Mouse (Mus musculus): ENCODE results near the gene Akap12. TPM values are rescaled to one million over a fixed set of nuclear protein-coding genes. Genes with fewer than 3 reads are reported as not detected.

Gene Akap12
- total RNA-seq, 4 experiments from 2014 or later: 17.3 to 20.6 (median 19.8) TPM

DNA sequence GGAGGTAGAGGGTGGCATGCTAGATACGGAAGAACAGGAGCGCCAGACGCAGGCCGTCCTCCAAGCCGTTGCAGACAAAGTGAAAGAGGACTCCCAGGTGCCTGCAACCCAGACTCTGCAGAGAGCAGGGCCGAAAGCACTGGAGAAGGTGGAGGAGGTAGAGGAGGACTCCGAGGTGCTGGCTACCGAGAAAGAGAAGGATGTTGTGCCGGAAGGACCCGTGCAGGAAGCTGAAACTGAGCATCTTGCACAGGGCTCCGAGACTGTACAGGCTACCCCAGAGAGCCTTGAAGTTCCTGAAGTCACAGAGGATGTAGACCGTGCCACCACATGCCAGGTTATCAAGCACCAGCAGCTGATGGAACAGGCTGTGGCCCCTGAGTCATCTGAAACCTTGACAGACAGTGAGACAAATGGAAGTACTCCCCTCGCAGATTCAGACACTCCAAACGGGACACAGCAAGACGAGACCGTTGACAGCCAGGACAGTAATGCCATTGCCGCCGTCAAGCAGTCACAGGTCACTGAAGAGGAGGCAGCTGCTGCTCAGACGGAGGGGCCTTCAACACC, 89.8 kb downstream of the Akap12 start:
- no peak for DNase-seq (ENCODE audit: low spot score in 2 of 2)

DNA sequence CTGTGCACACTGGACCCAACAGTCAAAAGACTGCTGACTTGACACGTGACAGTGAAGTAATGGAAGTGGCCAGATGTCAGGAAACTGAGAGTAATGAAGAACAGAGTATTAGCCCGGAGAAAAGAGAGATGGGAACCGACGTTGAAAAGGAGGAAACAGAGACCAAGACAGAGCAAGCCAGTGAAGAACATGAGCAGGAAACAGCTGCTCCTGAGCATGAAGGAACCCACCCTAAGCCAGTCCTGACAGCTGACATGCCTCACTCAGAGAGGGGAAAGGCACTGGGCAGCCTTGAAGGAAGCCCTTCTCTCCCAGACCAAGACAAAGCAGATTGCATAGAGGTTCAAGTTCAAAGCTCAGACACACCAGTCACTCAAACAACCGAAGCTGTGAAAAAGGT, 90.5 kb downstream of the Akap12 start:
- no peak for DNase-seq (ENCODE audit: low spot score in 2 of 2)

DNA sequence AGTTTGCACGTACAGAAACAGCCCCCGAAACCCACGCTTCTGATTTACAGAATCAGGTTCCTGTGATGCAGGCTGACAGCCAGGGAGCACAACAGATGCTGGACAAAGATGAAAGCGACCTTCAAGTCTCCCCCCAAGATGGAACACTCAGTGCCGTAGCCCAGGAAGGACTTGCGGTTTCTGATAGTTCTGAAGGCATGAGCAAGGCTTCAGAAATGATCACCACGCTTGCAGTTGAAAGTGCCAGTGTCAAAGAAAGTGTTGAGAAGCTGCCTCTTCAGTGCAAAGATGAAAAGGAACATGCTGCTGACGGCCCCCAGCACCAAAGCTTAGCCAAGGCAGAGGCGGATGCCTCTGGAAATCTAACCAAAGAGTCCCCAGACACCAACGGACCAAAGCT, 91.3 kb downstream of the Akap12 start:
- no peak for DNase-seq (ENCODE audit: low spot score in 2 of 2)

DNA sequence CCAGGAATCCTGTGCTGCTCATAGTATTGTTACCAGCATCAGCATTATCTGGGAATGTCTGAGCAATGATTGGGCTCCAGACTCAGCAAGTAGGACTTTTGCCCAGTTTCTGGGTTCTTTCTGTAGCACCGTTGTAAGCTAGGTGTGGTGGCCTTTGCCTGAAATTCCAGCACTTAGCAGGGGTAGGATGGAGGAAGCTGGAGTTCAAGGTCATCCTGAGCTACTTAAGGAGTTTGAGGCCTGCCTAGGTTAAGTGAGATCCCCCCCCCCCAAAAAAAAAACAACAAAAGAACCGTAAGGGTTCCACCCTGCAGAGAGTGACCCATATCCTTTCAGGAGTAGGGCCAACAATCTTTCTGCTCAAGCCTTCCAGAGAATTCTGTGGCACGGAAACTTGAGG, 98.4 kb downstream of the Akap12 start:
- DNase-seq (ENCODE audit: low spot score in 2 of 2): no peak

DNA sequence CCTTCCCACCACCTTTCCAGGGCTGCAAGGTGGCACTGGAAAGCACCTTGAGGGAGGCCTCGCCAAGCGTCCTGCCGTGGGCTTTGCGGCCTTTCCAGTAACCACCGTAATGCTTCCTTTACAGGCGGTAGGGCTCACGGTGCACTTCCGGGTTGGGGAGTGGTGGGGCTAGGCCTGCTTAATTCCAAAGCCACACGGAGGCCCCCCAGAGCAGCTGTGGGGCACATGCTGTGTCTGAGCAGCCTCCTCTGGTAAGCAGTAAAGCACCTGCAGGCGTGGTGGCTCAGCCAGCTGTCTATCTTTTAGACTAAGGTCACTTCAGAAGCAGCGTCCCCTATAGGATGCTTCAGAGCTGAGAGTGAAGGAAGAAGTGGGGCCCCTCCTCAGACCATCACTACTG, 103.9 kb downstream of the Akap12 start:
- DNase-seq (ENCODE audit: low spot score in 2 of 2): no peak

DNA sequence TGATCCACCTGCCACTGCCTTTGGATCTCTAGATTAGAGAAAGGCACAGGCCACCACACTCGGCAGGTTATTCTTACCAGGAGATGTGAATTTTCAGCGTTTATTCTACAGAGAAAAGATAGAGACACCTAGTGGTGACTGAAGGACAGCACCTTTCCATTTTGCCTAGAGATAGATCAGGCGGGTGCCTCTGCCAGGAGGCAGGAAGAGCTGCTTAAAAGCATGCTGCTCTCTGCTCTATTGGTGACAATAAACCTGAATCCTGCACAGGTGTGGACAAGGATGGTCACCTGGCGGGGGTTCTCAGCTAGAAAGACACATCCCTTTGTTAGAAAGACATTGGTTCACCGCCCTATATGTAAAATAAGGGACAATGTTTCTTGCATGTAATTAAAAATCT, 105.8 kb downstream of the Akap12 start:
- DNase-seq (ENCODE audit: low spot score in 2 of 2): no peak

DNA sequence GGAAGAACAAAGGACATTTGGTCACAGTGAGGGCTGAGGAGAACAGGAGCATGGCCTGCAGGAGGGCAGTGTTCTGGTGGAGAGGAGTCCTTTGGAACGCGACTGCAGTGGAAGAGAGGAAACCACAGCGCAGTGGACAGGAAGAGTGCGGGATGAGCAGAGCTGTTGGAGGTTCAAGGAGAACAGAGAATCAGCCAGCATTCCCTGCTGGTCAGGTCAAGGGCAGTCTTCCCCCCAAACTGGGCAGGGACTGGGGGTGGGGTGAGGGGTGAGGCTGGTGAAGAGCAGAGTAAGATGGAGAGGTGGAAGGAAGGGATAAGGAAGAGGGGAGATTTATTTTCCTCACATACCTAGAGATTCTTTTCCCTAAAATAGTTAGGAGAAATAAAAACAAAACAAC, 107.4 kb downstream of the Akap12 start:
- DNase-seq (ENCODE audit: low spot score in 2 of 2): no peak

DNA sequence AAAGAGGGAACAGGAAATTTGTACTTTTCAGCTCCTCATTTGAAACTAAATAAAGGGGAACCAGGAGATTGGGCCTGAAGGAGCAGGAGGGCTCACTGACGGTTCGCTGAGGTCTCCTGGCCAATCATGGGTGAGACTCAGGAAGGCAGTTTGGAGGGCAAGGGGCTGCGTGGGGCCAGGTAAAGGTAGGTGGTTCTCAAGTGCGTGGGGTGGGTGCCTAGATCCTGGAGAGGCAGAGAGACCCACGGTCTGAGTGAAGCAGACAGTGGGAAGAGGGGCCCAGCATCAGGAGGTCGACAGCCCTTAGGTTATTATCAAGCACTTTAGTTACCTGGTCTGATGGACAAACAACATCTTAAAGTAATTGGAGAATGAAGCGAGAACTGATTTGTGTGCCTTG, 108.1 kb downstream of the Akap12 start:
- no peak for DNase-seq (ENCODE audit: low spot score in 2 of 2)

DNA sequence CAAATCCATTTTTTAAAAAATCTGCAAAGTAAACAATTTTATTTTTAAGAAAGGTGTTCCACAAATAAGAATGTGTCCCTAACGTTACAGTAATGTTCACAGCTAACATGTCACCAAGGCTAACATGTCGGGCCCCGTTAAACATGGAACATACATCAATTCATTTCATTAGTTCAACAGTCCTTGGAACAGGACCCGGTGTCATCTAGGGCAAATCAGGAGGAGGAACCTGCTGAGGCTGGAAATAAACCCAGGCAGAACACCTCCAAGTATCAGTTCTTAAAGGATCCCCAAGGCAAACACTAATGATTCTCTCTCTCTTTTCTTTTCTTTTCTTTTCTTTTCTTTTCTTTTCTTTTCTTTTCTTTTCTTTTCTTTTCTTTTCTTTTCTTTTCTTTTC, 108.6 kb downstream of the Akap12 start:
- DNase-seq (ENCODE audit: low spot score in 2 of 2): no peak

DNA sequence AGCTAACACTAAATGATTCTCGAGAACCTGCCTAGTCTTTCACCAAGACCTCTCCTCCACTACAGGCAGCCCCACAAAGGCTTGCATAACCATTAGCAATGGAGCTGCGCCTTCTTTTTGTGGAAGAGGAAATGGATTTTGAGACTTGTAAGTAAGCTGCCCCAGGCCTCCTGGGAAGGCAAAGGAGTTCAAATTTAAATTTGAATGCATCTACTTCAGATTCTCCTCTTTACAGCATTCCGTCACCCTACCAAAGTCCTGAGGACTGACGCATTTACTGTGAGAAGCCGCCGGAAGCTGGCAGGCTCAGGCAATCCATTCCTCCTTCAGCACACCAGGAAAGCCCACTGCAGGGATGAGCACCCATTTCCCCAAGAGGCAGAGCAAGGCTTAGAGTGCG, 109.1 kb downstream of the Akap12 start:
- DNase-seq (ENCODE audit: low spot score in 2 of 2): no peak

DNA sequence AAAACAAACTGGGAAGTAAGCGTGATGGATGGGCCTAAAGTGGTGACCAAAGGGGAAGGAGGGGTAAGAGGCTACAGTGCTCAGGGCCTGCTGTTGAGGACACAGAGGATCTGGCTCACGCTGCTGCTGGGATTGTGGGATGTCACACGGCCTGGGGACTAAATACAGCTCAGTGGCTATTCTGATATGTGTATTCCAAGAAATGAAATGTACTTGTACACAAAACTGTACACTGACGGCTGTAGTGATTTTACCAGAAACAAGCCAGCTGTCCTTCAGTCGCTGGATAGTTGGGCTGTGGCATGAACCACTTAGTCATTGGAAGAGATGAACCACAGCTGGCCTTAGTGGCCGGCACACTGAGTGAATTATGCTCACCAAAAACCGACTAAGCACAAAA, 110.3 kb downstream of the Akap12 start:
- no peak for DNase-seq (ENCODE audit: low spot score in 2 of 2)

DNA sequence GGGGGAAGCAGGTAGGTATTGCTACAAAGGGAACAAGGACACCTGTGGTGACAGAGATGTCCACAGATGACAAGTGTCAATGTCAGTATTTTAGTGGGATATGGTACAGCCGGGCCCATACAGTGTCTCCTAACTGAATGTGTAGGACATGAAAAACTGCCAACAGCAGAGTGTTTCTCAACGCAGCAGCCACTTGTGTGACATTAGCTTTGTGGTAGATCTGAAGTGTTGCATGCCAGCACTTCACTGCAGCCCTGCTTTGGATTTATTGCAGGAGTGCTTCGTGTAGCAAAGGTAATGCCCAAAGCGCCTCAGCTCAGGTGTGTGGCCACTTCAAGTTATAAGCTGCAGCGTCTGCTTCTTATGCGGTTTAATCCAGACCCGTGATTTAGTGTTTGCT, 110.8 kb downstream of the Akap12 start:
- DNase-seq (ENCODE audit: low spot score in 2 of 2): no peak

DNA sequence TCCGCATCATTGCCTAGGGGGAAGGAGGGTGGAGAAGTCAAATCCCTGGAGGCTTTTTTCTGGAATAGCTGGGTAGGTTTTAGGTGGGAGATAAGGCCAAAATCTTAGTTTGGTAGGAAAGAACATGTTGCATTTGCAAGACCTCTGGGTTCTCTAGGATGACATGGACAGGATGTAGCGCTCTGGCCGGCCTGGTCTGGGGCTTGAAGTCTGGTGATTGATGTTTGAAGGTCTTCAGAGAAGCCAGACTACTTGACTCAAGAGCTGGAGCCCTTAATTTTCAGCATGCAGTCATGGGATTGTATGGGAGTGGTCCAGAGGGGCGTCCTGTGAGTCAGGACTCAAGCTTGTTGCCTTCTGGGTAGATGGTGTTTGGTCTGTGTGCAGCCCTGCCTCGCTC, 114.6 kb downstream of the Akap12 start:
- DNase-seq (ENCODE audit: low spot score in 2 of 2): no peak

DNA sequence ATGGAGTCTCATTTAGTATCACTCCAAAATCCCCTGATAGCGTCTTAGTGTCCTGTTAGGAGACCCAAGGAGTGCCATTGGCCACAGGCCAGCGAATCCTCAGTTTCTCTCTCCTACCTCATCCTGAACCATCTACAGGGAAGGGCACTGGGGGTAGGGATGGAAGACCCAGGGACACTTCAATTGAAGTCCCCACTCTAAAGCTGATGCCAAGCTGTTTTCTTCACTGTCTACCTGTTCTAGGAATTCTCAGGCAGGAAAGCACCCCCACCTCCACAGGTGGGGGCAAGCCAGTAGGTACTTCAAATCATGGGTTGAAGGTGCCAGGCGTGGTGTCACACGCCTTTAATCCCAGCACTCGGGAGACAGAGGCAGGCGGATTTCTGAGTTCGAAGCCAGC, 118.1 kb downstream of the Akap12 start:
- no peak for DNase-seq (ENCODE audit: low spot score in 2 of 2)

DNA sequence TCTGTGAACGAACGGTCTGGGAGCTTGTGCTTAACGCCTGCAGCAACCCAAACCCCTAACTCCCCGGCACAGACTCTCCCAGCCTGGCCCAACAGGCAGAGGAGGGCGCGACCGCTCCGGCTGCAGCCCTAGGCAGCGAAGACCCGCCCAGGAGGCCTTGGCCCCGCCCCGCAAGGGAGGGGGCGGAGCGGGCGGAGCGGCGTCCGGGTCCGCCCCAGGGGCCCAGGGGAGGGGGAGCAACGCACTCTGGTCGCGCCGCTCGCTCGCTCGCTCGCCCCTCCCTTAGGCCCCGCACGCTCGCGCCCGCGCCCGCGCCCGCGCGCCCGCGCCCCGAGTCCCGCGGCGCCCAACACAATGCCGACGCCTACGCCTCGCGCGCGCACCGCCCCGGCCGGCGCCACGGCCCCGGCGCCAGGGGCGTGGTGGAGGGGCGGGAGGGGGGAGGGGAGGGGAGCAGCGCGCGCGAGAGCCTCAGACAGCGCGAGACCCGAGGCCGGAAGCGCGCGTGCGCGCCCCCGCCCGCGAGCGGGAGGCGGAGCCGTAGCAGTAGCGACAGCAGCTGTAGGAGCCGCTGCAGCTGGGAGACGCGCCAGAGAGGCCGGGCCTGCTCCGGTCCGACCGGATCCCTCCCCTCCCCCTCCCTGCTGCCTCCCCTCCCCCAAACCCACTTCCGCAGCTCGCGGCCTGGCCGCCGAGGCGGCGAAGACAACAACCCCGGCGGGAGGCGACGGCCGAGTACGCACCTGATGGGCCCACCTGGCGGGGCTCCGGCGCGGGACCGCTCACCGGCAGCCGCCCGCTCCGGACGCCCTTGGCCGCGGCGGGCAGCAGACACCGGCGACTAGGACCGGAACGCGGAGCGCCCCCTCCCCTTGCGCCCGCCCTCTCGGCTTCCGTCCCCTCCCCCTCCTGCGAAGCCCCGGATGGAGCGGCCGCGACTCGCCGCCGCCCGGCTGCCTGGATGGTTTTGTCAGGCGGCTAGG, 120.7 kb downstream of the Akap12 start:
- DNase-seq (ENCODE audit: low spot score in 2 of 2): peak; percentile 72 to 96

DNA sequence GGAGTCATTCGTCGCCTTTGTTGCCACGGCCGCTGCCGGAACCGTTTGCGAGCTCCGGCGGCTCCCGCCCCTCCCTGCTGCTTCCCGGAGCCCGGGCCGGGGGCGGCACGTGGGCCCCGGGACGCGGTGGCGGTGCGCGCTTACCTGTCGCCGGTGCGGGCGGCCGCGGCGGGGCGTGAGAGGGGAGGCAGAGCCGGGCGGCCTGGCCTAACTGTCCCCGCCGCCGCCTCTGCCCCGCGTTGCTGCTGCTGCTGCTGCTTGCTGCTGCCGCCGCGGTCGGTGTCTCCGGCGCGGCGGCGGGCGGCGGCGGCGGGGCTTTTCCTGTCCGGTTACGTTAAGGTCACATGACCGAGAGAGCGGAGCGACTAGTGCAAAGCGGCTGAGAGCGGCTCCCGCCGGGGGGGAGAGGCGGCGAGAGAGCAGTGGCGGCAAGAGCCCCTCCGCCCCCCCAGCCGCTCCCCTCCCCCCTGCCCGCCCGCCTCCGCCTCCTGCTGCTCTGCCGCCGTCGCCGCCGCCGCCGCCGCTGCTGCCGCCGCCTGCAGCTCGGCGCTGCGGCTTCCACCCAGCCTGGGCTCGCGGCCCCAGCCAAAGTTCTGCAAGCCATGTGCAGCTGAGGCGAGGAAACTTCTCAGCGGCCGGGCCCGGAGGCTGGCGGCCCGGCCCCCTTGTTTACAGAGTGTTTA, 121.7 kb downstream of the Akap12 start, which contains the start of gene Zbtb2:
Gene Zbtb2 (minus strand): TSS at position 408 of the 683 bp plus-strand sequence.
- DNase-seq (ENCODE audit: low spot score in 2 of 2): peak in 1 of 2 experiments; percentile 63

DNA sequence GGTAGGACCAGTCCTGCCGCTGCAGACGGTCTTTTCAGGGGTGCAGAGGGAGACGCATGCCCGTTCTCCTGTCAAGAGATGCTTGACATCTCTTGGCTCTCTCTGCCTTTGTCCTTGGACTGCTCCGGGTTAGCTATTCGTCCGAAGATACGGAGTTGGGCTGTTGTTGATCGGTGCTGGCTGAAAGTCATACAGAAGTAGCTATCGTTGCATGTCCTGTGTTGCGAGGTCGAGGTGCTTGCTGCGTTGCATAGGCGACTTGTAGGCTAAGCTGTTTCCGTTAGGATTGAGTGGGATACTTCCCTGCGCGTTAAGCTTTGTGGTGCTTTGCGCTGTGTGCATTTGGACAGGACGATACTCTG, 122.2 kb downstream of the Akap12 start:
- no peak for DNase-seq (ENCODE audit: low spot score in 2 of 2)

DNA sequence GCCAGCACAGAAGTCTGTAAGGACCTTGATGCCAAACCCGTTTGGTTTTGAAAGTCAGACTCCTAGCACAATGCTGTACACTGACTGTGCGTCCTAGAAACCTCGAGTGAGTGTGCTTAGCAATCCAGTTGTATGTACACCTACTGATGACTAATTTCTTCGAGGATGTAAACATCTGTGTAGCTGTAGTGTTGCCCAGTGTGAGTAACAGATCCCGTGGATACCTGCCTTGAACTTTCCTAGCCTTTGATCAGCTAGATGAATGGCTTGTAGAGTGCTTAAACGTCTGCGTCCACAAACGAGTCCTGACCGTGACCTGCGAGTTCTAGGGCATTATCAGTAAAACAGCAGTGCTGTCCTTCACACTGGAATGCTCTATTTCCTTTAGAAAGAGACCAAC, 122.9 kb downstream of the Akap12 start:
- DNase-seq (ENCODE audit: low spot score in 2 of 2): no peak

DNA sequence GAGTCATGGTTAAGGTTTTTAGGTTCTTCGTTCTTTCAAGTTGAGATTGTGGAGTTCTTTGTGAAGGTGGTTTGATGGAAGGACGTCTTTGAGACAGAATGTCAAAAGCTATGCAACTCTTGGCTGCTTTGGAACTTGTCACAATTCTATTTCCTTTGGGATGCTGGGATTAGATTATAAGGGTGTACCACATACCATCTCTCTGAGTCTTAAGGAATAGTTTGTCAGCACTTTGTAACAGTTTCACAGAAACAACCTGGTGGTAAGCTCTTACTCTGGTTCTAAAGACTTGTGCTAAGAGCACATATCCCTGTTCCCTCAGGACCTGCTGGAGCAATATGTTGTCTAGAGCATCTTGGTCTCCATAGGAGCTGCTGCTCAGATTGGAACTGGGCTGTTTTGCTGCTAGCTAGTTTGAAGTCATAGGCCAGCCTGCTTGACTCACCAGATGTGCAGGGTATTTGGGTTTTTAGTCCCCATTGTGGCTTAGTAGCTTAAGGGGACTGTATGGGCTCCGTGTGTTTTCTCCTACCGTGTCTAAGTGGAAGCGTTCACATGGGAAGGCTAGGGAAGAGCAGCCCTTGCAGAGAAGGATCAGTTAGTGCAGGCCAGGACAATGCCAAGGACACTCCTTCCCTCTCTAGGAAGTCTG, 123.4 kb downstream of the Akap12 start:
- no peak for DNase-seq (ENCODE audit: low spot score in 2 of 2)

DNA sequence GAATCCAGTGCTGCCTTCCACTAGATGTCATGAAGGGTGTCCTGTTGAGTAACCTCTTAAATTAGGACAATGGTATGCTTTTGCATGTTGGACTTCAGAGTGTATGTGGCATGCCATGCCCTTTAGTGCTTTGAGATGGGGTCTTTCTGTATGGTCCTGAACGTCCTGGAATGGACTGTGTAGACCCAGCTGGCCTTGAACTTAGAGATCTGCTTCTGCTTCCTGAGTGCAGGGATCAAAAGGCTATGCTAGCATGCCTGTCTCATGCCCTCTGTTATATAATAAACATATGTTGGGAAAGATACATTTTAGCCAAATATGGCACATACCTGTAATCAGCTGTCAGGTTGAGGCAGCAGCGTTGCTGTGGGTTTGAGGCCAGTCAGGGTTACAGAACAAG, 124.4 kb downstream of the Akap12 start:
- DNase-seq (ENCODE audit: low spot score in 2 of 2): no peak

DNA sequence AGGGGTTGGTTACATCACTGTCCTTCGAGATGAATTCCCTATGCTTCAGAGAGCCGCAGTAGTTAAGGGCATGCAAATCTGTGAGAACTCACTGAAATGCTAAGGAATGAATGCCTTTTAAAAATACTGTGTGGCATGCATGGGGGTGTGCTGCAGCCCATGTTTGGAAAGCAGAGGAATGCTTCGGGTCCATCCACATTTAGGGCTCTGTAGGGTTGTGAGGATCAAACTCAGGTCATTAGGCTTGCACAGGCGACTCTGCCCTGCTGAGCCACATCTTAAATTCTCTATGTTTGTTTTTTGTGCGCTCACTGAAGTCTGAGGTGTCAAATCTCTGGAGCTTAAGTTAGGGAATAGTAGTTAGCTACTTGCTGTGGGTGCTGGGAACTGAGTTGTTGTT, 124.9 kb downstream of the Akap12 start:
- no peak for DNase-seq (ENCODE audit: low spot score in 2 of 2)

DNA sequence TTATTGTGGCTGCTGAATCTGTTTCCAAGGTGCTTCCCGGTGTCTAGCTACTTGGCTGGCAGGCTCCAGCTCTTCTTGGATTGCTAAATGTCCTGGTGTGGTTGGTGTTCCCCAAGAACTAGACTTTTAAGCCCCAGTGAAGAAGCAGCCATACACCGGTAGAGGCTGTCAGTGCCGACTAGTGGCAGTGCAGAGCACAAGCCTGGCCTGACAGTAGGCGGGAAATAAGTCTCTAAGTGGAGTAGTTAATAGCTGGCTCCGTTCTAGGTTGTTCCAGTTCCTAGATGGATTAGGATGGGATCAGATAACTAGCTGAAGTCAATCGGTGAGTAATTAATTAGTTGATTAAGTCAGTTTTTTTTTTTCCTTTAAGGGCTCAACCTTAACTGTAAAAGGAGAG, 125.7 kb downstream of the Akap12 start:
- no peak for DNase-seq (ENCODE audit: low spot score in 2 of 2)

Data from left cerebral cortex, adult 8-10 months (tissue).